Mouse (Mus musculus) liver, postnatal 0 days (tissue): ENCODE measurements around the gene Dnah11.

Source experiments
- CTCF ChIP-seq: sonication (generic); IDR thresholded peaks from 2 replicates; pipeline ENCODE4 v1.5.1; 2016; ENCODE audit warnings: antibody characterized with exemption, low read depth
- EP300 ChIP-seq: IDR thresholded peaks from 2 replicates; pipeline ENCODE4 v1.6.1; 2016; ENCODE audit warnings: antibody characterized with exemption, low read depth, mild to moderate bottlenecking

GRCm38 (mm10) chr12:118034990-118035389 is 163.9 kb downstream of the Dnah11 start:
- TF ChIP-seq CTCF, result no peak
- TF ChIP-seq EP300, result no peak
